Mouse (Mus musculus) kidney, adult 2 months (tissue): ENCODE data around the gene Rab20.

Experiments
- CTCF ChIP-seq: fragments of 200-500 bp; conservative IDR thresholded peaks from 2 replicates; pipeline ENCODE4 v1.5.1; 2011; ENCODE audit warnings: low read depth, mild to moderate bottlenecking, control low read depth, low read length, moderate library complexity, mixed read lengths; ENCODE audit not compliant: insufficient read depth, insufficient read length
- POLR2A ChIP-seq: fragments of 200-500 bp; IDR thresholded peaks from one replicate; pipeline ENCODE4 v1.6.1; 2011; ENCODE audit warnings: low read depth, low read length, control low read depth

- TF ChIP-seq POLR2A = no peak
- no peak for TF ChIP-seq CTCF
These were observed 37.2 kb downstream of the Rab20 start for GRCm38 (mm10) chr8:11441291-11441690.
